Comparison of ENCODE assay signal across 14 mouse cellular contexts in the genomic region with DNA sequence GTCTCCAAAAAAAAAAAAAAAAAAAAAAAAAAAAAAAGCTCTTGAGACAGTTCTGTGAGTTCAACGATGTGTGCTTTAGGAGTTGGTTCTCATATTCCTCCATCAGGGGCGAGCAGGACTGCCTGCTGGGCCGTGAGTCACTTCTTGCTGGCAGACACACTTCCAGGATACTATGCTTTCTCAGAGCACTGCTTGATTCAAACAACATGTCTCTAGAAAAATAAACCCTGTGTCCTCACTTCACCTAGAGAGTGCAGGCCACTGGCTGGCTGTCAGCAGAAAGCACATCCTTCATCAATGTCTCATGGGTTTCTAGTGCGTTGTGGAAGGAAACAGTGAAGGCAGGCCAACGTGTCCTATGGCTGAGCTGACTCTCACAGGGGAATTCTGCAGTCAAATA.
DNase-seq lines count a peak whose midpoint lies in the region; ATAC-seq and TF ChIP-seq lines count a peak whose summit lies in the region.
"Had no signal": no experiment of that assay in that cellular context is flagged by ENCODE, and none has a peak within 500 bp of the region (broad histone marks: within the 10 kb centered on the region; RNA-seq: fewer than 3 reads in every experiment).

No protein-coding gene starts in this region.

- intact Hi-C loops in heart, postnatal 25 days (cut with DNase I), result loop anchor here (10.0 kb wide), 2 partner anchors 113 to 157 kb away; no protein-coding TSS in a partner anchor

- no peak overlapping the region for H3K4me3 ChIP-seq in kidney, embryonic 14.5 days (ENCODE audit: low read length)
- no peak overlapping the region for H3K4me3 ChIP-seq in forebrain, postnatal 0 days (ENCODE audit: low read depth, low read length)
- H3K4me3 ChIP-seq in forebrain, embryonic 14.5 days (ENCODE audit: low read depth, low read length), result no peak overlapping the region
- H3K4me3 ChIP-seq: forebrain, embryonic 10.5 days had no signal

- H3K4me2 ChIP-seq in kidney, embryonic 14.5 days (replicated peaks; ENCODE audit: low read depth, low read length), result no peak overlapping the region
- H3K4me2 ChIP-seq in forebrain, postnatal 0 days (ENCODE audit: low read depth), result no peak overlapping the region
- no peak overlapping the region for H3K4me2 ChIP-seq in forebrain, embryonic 14.5 days (ENCODE audit: low read length)

- H3K4me1 ChIP-seq in kidney, embryonic 14.5 days (ENCODE audit: control insufficient read depth, insufficient read depth, low read length), result no peaks in the 10 kb centered on the region
- H3K4me1 ChIP-seq in forebrain, postnatal 0 days (ENCODE audit: insufficient read depth), result no peaks in the 10 kb centered on the region
- no peaks in the 10 kb centered on the region for H3K4me1 ChIP-seq in forebrain, embryonic 14.5 days (ENCODE audit: control insufficient read depth, insufficient read depth, low read length)
- H3K4me1 ChIP-seq: forebrain, embryonic 10.5 days had no signal

- H3K9me3 ChIP-seq in kidney, embryonic 14.5 days (ENCODE audit: control insufficient read depth, low read length), result no peaks in the 10 kb centered on the region
- H3K9me3 ChIP-seq in forebrain, postnatal 0 days (ENCODE audit: low read length), result no peaks in the 10 kb centered on the region
- no peaks in the 10 kb centered on the region for H3K9me3 ChIP-seq in forebrain, embryonic 14.5 days (replicated peaks; ENCODE audit: control insufficient read depth, low read length)
- H3K9me3 ChIP-seq: forebrain, embryonic 10.5 days; G1E had no signal

- DNase-seq in kidney, adult 9 months, result peak; percentile 28
- DNase-seq in gastrocnemius, adult 18-20 months (ENCODE audit: low spot score), result peak; percentile 52
- DNase-seq in heart, postnatal 25 days (ENCODE audit: low spot score), result peak; percentile 38
- peak; percentile 52 for DNase-seq in lung, postnatal 36 days
- DNase-seq in forebrain, postnatal 0 days, result no peak
- no peak for DNase-seq in forebrain, embryonic 14.5 days (ENCODE audit: low spot score)
- DNase-seq: adrenal gland, adult 8-10 months; cerebellum, adult 9-11 months; liver; thymus, postnatal 4 days had no signal

- H3K27me3 ChIP-seq in kidney, embryonic 14.5 days (ENCODE audit: control insufficient read depth, insufficient read depth, low read length), result no peaks in the 10 kb centered on the region
- H3K27me3 ChIP-seq in forebrain, postnatal 0 days (ENCODE audit: insufficient read depth, low read length), result no peaks in the 10 kb centered on the region
- H3K27me3 ChIP-seq in forebrain, embryonic 14.5 days (replicated peaks; ENCODE audit: control insufficient read depth, insufficient read depth, low read length), result no peaks in the 10 kb centered on the region

- TF ChIP-seq CTCF in forebrain, postnatal 0 days (IDR thresholded peaks at IDR 0.05; ENCODE audit: low read depth), result no peak

- no peak overlapping the region for H3K9ac ChIP-seq in kidney, embryonic 14.5 days (ENCODE audit: low read depth, low read length)
- H3K9ac ChIP-seq in forebrain, postnatal 0 days, result no peak overlapping the region
- H3K9ac ChIP-seq in forebrain, embryonic 14.5 days (ENCODE audit: low read length), result no peak overlapping the region

- 36% methylated on average over 5 of the region's 5 CpGs for WGBS in kidney, embryonic 14.5 days
- WGBS in forebrain, postnatal 0 days, result 74% methylated on average over 5 of the region's 5 CpGs
- WGBS in forebrain, embryonic 14.5 days, result 69% methylated on average over 5 of the region's 5 CpGs

- no peak for ATAC-seq in kidney, embryonic 14.5 days (ENCODE audit: low FRiP score, low TSS enrichment)
- no peak for ATAC-seq in forebrain, postnatal 0 days
- no peak for ATAC-seq in forebrain, embryonic 14.5 days

- no peak overlapping the region for H3K27ac ChIP-seq in kidney, embryonic 14.5 days (ENCODE audit: low read depth, low read length)
- H3K27ac ChIP-seq in forebrain, postnatal 0 days (ENCODE audit: low read depth, low read length), result no peak overlapping the region
- H3K27ac ChIP-seq in forebrain, embryonic 14.5 days (ENCODE audit: low read depth, low read length), result no peak overlapping the region
- H3K27ac ChIP-seq: forebrain, embryonic 10.5 days; kidney, postnatal 0 days had no signal

- no peaks in the 10 kb centered on the region for H3K36me3 ChIP-seq in kidney, embryonic 14.5 days (ENCODE audit: control insufficient read depth, insufficient read depth, low read length)
- no peaks in the 10 kb centered on the region for H3K36me3 ChIP-seq in forebrain, postnatal 0 days (ENCODE audit: insufficient read depth)
- no peaks in the 10 kb centered on the region for H3K36me3 ChIP-seq in forebrain, embryonic 14.5 days (ENCODE audit: control insufficient read depth, insufficient read depth, low read length)
- H3K36me3 ChIP-seq: forebrain, embryonic 10.5 days; G1E had no signal

Comparison
In these comparisons a context has a peak if more than half of its experiments do, and no peak if none do; other contexts are left out.
1. DNase-seq: peak in kidney, adult 9 months (single experiment), gastrocnemius, adult 18-20 months (single experiment), heart, postnatal 25 days (single experiment) and lung, postnatal 36 days (single experiment); none in forebrain, postnatal 0 days (single experiment) and forebrain, embryonic 14.5 days (single experiment).